In the genomic region with DNA sequence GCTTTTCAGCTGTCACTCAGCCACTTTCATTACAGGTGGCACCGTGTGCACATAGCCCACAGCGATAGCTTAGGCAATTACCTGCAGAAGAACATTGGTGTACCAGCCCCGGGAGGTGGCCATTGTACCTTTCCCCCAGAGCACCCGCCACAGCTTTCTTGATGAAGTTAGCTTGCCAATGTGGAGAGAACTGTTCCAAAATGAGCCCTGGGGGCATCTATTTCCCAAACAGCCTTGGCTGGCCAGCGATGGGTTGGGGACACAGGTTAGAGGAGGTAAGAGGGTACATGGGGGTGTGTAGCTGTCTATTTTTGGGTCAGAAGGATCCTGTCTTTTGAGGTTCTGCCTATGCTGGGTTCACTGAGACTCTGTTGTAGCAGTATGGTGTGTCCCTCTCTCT, we compare ENCODE assay signal across 29 mouse cellular contexts. TPM values are rescaled to one million over a fixed set of nuclear protein-coding genes. Genes with fewer than 3 reads are reported as not detected.
"Had no signal": no experiment of that assay in that cellular context is flagged by ENCODE, and none has a peak within 500 bp of the region (broad histone marks: within the 10 kb centered on the region; RNA-seq: fewer than 3 reads in every experiment).

No protein-coding gene starts in this region.

- ATAC-seq: hindbrain, postnatal 0 days; intestine, embryonic 16.5 days; liver, embryonic 12.5 days had no signal

- H3K4me1 ChIP-seq: hindbrain, embryonic 13.5 days; hindbrain, embryonic 15.5 days; kidney, embryonic 15.5 days; limb, embryonic 13.5 days; limb, embryonic 15.5 days had no signal

- H3K4me3 ChIP-seq: heart, adult 2 months; heart, embryonic 13.5 days; heart, embryonic 15.5 days; hindbrain, embryonic 13.5 days; hindbrain, embryonic 15.5 days; kidney, embryonic 15.5 days; limb, embryonic 13.5 days; limb, embryonic 15.5 days; liver, embryonic 12.5 days had no signal

- DNase-seq: gastrocnemius, postnatal 14 days; gastrocnemius, postnatal 36 days; heart, adult 11 months; heart, adult 2 months; heart, postnatal 14 days; heart, postnatal 36 days; kidney, adult 11 months; kidney, adult 2 months; kidney, adult 9 months; kidney, postnatal 14 days; kidney, postnatal 36 days; layer of hippocampus, adult 9-11 months; layer of hippocampus, postnatal 36 days; left cerebral cortex, postnatal 4 days had no signal

- H3K27ac ChIP-seq: heart, adult 2 months; heart, embryonic 13.5 days; heart, embryonic 15.5 days; hindbrain, embryonic 13.5 days; hindbrain, embryonic 15.5 days; hindbrain, postnatal 0 days; kidney, embryonic 15.5 days; kidney, postnatal 0 days; limb, embryonic 13.5 days; limb, embryonic 15.5 days; liver, embryonic 12.5 days; liver, embryonic 14.5 days had no signal

RNA-seq across cellular contexts. Expression of gene Zfp831, which starts 33.4 kb away (rescaled TPM):
- polyA plus RNA-seq: heart, embryonic 11.5 days; hindbrain, embryonic 11.5 days; hindbrain, embryonic 13.5 days; hindbrain, postnatal 0 days; intestine, embryonic 14.5 days; kidney, embryonic 15.5 days; kidney, postnatal 0 days; limb, embryonic 15.5 days had no signal
